Mouse (Mus musculus): ENCODE measurements around the gene Grasp.
A peak's percentile ranks its signal among the peaks of the same experiment; 100 is the strongest.

GRCm38 (mm10) chr15:101230995-101231647, 7.1 kb downstream of the Grasp start:
- TF ChIP-seq CTCF (IDR thresholded peaks at IDR 0.05; ENCODE audit: borderline replicate concordance, insufficient read depth, low read depth, low read length) = peak; percentile 49; the same call in 1 of the 2 replicates
- no peak for TF ChIP-seq POLR2A (IDR thresholded peaks at IDR 0.05; ENCODE audit: borderline replicate concordance, insufficient read depth, low read length)
